Mouse (Mus musculus) cerebellum, postnatal 25 days (tissue): ENCODE measurements around the gene Hspb9.
A peak's percentile ranks its signal among the peaks of the same experiment; 100 is the strongest.

Experiments used
- DNase-seq, 2 experiments: peaks; one replicate each; pipeline ENCODE4 v3.0.0; 2021; ENCODE audit warnings: mixed read lengths in 2 of 2

The Hspb9 gene

GRCm38 (mm10) chr11:100709201-100709810 is 4.3 kb upstream of the Hspb9 start:
- DNase-seq: no peak

GRCm38 (mm10) chr11:100710528-100710927 is 3.1 kb upstream of the Hspb9 start:
- DNase-seq: no peak

- DNase-seq: no peak
These were observed 2.7 kb upstream of the Hspb9 start for GRCm38 (mm10) chr11:100710977-100711376.

GRCm38 (mm10) chr11:100711783-100712615 is 1.7 kb upstream of the Hspb9 start, which contains the start of gene Kat2a:
TSS of gene Kat2a (minus strand) at chr11:100712465.
- DNase-seq: peak; percentile 87 to 94

GRCm38 (mm10) chr11:100713174-100713573 is 476 bp upstream of the Hspb9 start:
- no peak for DNase-seq

- peak; percentile 83 to 92 for DNase-seq
These were observed 875 bp downstream of the Hspb9 start for GRCm38 (mm10) chr11:100714534-100714915.

- no peak for DNase-seq
These were observed 1.3 kb downstream of the Hspb9 start for GRCm38 (mm10) chr11:100714948-100715347.

GRCm38 (mm10) chr11:100716649-100717048 is 3.0 kb downstream of the Hspb9 start:
- DNase-seq: no peak

GRCm38 (mm10) chr11:100718462-100718861 is 4.8 kb downstream of the Hspb9 start:
- no peak for DNase-seq

GRCm38 (mm10) chr11:100718866-100719265 is 5.2 kb downstream of the Hspb9 start:
- DNase-seq: no peak

GRCm38 (mm10) chr11:100719312-100719711 is 5.7 kb downstream of the Hspb9 start:
- no peak for DNase-seq

GRCm38 (mm10) chr11:100719893-100720292 is 6.2 kb downstream of the Hspb9 start:
- DNase-seq: no peak

GRCm38 (mm10) chr11:100720345-100720744 is 6.7 kb downstream of the Hspb9 start:
- no peak for DNase-seq

GRCm38 (mm10) chr11:100721254-100721653 is 7.6 kb downstream of the Hspb9 start:
- no peak for DNase-seq

- no peak for DNase-seq
These were observed 8.3 kb downstream of the Hspb9 start for GRCm38 (mm10) chr11:100721776-100722492.

- DNase-seq: no peak
These were observed 8.9 kb downstream of the Hspb9 start for GRCm38 (mm10) chr11:100722493-100723028.

- DNase-seq: no peak
These were observed 11.4 kb downstream of the Hspb9 start for GRCm38 (mm10) chr11:100724919-100725512.

GRCm38 (mm10) chr11:100727201-100727600 is 13.6 kb downstream of the Hspb9 start:
- DNase-seq: no peak

GRCm38 (mm10) chr11:100728601-100729000 is 15.0 kb downstream of the Hspb9 start:
- no peak for DNase-seq

GRCm38 (mm10) chr11:100729976-100730375 is 16.3 kb downstream of the Hspb9 start:
- no peak for DNase-seq

GRCm38 (mm10) chr11:100730477-100731205 is 17.0 kb downstream of the Hspb9 start:
- no peak for DNase-seq
